Mouse (Mus musculus) kidney, adult 8-10 months (tissue): ENCODE measurements around the gene Prickle3.

Source experiments
- DNase-seq, 2 experiments: peaks; one replicate each; pipeline ENCODE4 v3.0.0; 2022

The Prickle3 gene

GRCm38 (mm10) chrX:7657221-7657639, at the start of gene Prickle3:
Gene Prickle3, plus strand, starts transcription at chrX:7657260.
- DNase-seq, result peak; percentile 57 to 67

GRCm38 (mm10) chrX:7610035-7610434, 47.0 kb upstream of the Prickle3 start:
- DNase-seq, result no peak

- DNase-seq, result no peak
These were observed 46.4 kb upstream of the Prickle3 start for GRCm38 (mm10) chrX:7610536-7611258.

- no peak for DNase-seq
These were observed 39.0 kb upstream of the Prickle3 start for GRCm38 (mm10) chrX:7617889-7618551.

- no peak for DNase-seq
These were observed 24.5 kb upstream of the Prickle3 start for GRCm38 (mm10) chrX:7632560-7632959.

GRCm38 (mm10) chrX:7635101-7635500, 22.0 kb upstream of the Prickle3 start:
- no peak for DNase-seq

- DNase-seq, result peak; percentile 63 to 78
These were observed 18.5 kb upstream of the Prickle3 start, which contains the start of gene Syp for GRCm38 (mm10) chrX:7638401-7639091. Gene Syp, plus strand, starts transcription at chrX:7638471.

GRCm38 (mm10) chrX:7639536-7640325, 17.3 kb upstream of the Prickle3 start:
- DNase-seq, result no peak

- no peak for DNase-seq
These were observed 16.3 kb upstream of the Prickle3 start for GRCm38 (mm10) chrX:7640785-7641184.

- peak; percentile 76 to 88 for DNase-seq
These were observed 11.7 kb upstream of the Prickle3 start for GRCm38 (mm10) chrX:7645349-7645748.

GRCm38 (mm10) chrX:7648671-7649304, 8.3 kb upstream of the Prickle3 start:
- peak; percentile 91 to 93 for DNase-seq

GRCm38 (mm10) chrX:7658031-7658784, 1.1 kb downstream of the Prickle3 start:
- peak; percentile 64 to 83 for DNase-seq

- DNase-seq, result peak in 1 of 2 experiments; percentile 32
These were observed 1.9 kb downstream of the Prickle3 start for GRCm38 (mm10) chrX:7658785-7659589.

- no peak for DNase-seq
These were observed 4.0 kb downstream of the Prickle3 start for GRCm38 (mm10) chrX:7661086-7661485.

- DNase-seq, result no peak
These were observed 5.9 kb downstream of the Prickle3 start for GRCm38 (mm10) chrX:7662936-7663335.

GRCm38 (mm10) chrX:7664791-7665190, 7.7 kb downstream of the Prickle3 start:
- DNase-seq, result no peak

- no peak for DNase-seq
These were observed 8.9 kb downstream of the Prickle3 start for GRCm38 (mm10) chrX:7665739-7666502.

- DNase-seq, result peak; percentile 48 to 54
These were observed 13.4 kb downstream of the Prickle3 start for GRCm38 (mm10) chrX:7670390-7670881.

- DNase-seq, result peak in 1 of 2 experiments; percentile 25
These were observed 14.0 kb downstream of the Prickle3 start, which contains the start of gene Plp2 for GRCm38 (mm10) chrX:7670921-7671623. Gene Plp2, minus strand, starts transcription at chrX:7671390.
